Mouse (Mus musculus) right cerebral cortex, postnatal 4 days (tissue): ENCODE results near the gene Otog.

Source experiments
- DNase-seq: peaks from one replicate; pipeline ENCODE4 v3.0.0-alpha.2; 2022

The Otog gene

GRCm38 (mm10) chr7:46283681-46284080, 42.9 kb downstream of the Otog start:
- DNase-seq: peak; percentile 30

GRCm38 (mm10) chr7:46285161-46285839, 44.5 kb downstream of the Otog start:
- DNase-seq: no peak

GRCm38 (mm10) chr7:46286391-46286790, 45.6 kb downstream of the Otog start:
- no peak for DNase-seq

GRCm38 (mm10) chr7:46287051-46287450, 46.3 kb downstream of the Otog start:
- no peak for DNase-seq

- DNase-seq: no peak
These were observed 55.5 kb downstream of the Otog start for GRCm38 (mm10) chr7:46296330-46296729.

- no peak for DNase-seq
These were observed 60.3 kb downstream of the Otog start for GRCm38 (mm10) chr7:46301031-46301632.

GRCm38 (mm10) chr7:46313486-46313885, 72.7 kb downstream of the Otog start:
- DNase-seq: no peak

- DNase-seq: no peak
These were observed 73.6 kb downstream of the Otog start for GRCm38 (mm10) chr7:46314220-46315009.

- no peak for DNase-seq
These were observed 74.9 kb downstream of the Otog start for GRCm38 (mm10) chr7:46315692-46316091.

GRCm38 (mm10) chr7:46316948-46317347, 76.2 kb downstream of the Otog start:
- DNase-seq: no peak

- no peak for DNase-seq
These were observed 80.5 kb downstream of the Otog start for GRCm38 (mm10) chr7:46321242-46321641.

- no peak for DNase-seq
These were observed 87.1 kb downstream of the Otog start for GRCm38 (mm10) chr7:46327896-46328295.

- no peak for DNase-seq
These were observed 96.6 kb downstream of the Otog start for GRCm38 (mm10) chr7:46337397-46337796.

GRCm38 (mm10) chr7:46339818-46340217, 99.0 kb downstream of the Otog start:
- no peak for DNase-seq

- no peak for DNase-seq
These were observed 99.5 kb downstream of the Otog start for GRCm38 (mm10) chr7:46340295-46340694.

- no peak for DNase-seq
These were observed 100.7 kb downstream of the Otog start for GRCm38 (mm10) chr7:46341471-46341870.

- no peak for DNase-seq
These were observed 106.9 kb downstream of the Otog start for GRCm38 (mm10) chr7:46347692-46348091.

GRCm38 (mm10) chr7:46348813-46349212, 108.0 kb downstream of the Otog start:
- peak; percentile 9 for DNase-seq

- no peak for DNase-seq
These were observed 109.4 kb downstream of the Otog start for GRCm38 (mm10) chr7:46350119-46350702.

- no peak for DNase-seq
These were observed 112.0 kb downstream of the Otog start for GRCm38 (mm10) chr7:46352748-46353147.

GRCm38 (mm10) chr7:46353216-46353615, 112.4 kb downstream of the Otog start:
- DNase-seq: no peak

- no peak for DNase-seq
These were observed 113.1 kb downstream of the Otog start for GRCm38 (mm10) chr7:46353875-46354274.
